Mouse (Mus musculus): ENCODE data around the gene Crebbp.

Gene Crebbp

DNA sequence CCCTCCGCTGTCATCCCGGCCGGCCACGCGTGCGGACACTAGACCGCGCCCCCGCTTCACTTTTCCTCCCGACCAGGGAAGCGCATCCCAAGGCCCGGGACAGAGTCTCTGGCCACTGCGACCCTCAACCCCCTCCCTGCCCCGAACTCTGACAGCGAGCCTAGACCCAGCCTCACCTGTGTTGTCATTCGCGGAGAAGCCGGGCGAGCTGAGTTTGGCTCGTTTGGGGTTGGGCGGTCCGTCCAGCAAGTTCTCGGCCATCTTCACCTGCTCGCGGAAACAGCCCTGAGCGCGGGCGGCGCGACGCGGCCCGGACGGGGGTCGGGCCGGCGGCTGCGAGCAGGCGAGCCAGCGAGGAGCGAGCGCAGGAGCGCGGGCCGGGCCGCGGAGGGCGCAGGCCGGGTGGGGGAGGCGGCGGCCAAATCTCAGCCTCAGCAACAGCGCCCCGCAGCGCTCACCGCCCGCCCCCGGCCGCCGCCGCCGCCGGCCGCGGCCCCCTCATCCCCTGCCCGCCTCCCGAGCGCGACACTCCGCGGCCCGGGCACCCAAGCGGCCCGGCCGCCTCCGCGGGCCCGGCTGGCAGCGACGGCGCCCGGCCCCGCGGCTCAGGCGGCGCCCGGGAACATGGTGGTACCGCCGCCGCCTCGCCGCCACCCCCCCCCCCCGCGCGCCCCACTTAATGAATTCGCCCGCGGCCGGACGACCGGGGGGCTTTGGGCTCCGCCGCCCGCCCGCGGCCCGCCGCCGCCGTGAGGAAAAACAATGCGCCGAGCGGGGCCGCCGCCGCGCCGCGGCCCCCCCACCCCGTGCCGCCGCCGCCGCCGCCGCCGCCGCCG, 616 bp downstream of the Crebbp start:
- Histone ChIP-seq H3K4me3 (replicated peaks; ENCODE audit: low read length) (peak overlapping the region; percentile 91), H3K4me1 (replicated peaks; ENCODE audit: low read depth, low read length) (peaks cover 38% of the 10 kb centered on the region), H3K36me3 (ENCODE audit: insufficient read depth, low read length) (peaks cover 14% of the 10 kb centered on the region), H3K27me3 (ENCODE audit: insufficient read depth, low read length) (peaks cover 39% of the 10 kb centered on the region), H3K9me3 (ENCODE audit: low read length) (no peaks in the 10 kb centered on the region)
- TF ChIP-seq NANOG (IDR thresholded peaks at IDR 0.05; ENCODE audit: borderline replicate concordance, low read length) (no peak), POU5F1 (IDR thresholded peaks at IDR 0.05; ENCODE audit: borderline replicate concordance, low read length) (no peak), CTCF (conservative IDR thresholded peaks at IDR 0.05; ENCODE audit: low read length) (no peak)

DNA sequence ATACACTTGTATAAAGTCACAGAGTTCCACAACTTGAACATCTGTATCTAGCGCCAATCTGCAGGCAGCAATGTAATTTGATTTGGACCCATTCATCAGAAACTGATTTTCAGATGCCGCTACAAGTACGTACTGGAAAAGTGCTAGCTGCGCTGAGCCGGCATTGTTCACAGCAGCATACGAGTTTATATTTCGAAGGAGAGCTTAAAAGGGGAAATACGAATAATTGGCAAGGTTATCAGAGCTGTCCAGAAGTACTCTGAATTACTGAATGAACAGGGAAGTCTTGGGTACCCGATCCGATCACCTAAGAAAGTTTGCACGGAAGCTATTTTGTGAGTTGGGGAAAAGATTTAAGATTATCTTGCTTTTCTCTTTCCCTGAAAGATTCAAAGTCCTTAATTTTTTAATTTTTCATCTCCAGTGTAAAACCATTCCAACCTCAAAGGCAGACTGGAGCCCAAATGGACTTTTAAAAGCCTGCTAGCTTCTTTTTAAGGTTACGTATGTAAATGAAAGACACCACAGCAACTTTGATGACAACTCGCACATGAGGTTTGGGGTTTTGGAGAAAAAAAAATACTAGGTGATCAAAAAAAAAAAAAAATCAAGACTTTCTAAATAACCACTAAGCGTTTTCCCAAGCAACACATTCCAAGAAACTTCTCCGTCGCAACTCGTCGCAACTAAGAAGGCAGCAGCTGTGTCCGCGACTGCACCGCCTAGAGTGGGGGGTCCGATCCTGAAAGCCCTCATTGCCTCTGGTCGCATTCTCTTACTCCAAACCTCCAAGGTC, 1.4 kb downstream of the Crebbp start:
- Histone ChIP-seq H3K9me3 (ENCODE audit: low read length) (no peaks in the 10 kb centered on the region), H3K27me3 (ENCODE audit: insufficient read depth, low read length) (peaks cover 32% of the 10 kb centered on the region), H3K36me3 (ENCODE audit: insufficient read depth, low read length) (peaks cover 21% of the 10 kb centered on the region), H3K4me1 (replicated peaks; ENCODE audit: low read depth, low read length) (peaks cover 42% of the 10 kb centered on the region), H3K4me3 (replicated peaks; ENCODE audit: low read length) (peak overlapping the region; percentile 91)
- TF ChIP-seq POU5F1 (IDR thresholded peaks at IDR 0.05; ENCODE audit: borderline replicate concordance, low read length): no peak

DNA sequence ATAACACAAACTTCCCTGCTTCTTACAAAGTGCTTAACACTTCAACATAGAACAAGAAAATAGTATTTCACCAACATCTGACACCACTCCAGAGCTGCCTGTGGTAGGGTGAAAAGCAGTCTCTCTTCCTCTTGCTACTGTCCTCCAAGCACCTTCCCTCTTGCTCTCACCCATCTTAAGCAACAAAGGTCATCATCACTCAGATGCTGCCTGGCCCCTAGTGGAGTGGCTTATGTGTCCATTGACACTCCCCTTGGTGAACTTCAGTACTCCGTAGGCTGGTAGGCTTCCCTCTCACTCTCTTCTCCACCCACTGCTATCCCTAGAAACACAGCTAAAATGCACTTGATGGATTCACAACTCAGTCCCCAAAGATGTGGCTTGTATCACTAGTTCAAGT, 3.5 kb downstream of the Crebbp start:
- Histone ChIP-seq H3K27me3 (ENCODE audit: insufficient read depth, low read length) (peaks cover 15% of the 10 kb centered on the region), H3K4me1 (replicated peaks; ENCODE audit: low read depth, low read length) (peaks cover 51% of the 10 kb centered on the region), H3K9me3 (ENCODE audit: low read length) (no peaks in the 10 kb centered on the region), H3K4me3 (replicated peaks; ENCODE audit: low read length) (no peak overlapping the region), H3K36me3 (ENCODE audit: insufficient read depth, low read length) (peaks cover 24% of the 10 kb centered on the region)
- no peak for TF ChIP-seq NANOG (IDR thresholded peaks at IDR 0.05; ENCODE audit: borderline replicate concordance, low read length)
- no peak for TF ChIP-seq CTCF (conservative IDR thresholded peaks at IDR 0.05; ENCODE audit: low read length)
- no peak for TF ChIP-seq POU5F1 (IDR thresholded peaks at IDR 0.05; ENCODE audit: borderline replicate concordance, low read length)

DNA sequence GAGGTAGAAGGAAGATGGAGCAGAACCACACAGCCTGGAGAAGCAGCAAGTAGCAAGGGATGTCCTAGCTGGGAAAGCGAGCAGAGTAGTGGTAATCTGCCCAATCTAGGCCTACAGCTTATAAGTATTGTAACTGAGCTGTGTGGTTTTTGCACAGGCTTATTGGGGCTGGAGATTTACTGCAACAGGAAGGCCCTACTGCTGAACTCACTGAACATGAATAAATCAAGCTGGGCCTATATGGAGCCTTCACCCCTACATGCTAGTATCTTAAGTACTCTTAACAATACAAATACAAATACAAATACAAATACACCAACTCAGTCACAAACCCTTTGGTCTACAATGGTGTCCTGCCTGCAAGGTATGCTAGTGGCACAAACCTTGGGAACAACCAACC, 10.2 kb downstream of the Crebbp start:
- TF ChIP-seq POU5F1 (IDR thresholded peaks at IDR 0.05; ENCODE audit: borderline replicate concordance, low read length) (no peak), CTCF (conservative IDR thresholded peaks at IDR 0.05; ENCODE audit: low read length) (no peak), NANOG (IDR thresholded peaks at IDR 0.05; ENCODE audit: borderline replicate concordance, low read length) (no peak)

DNA sequence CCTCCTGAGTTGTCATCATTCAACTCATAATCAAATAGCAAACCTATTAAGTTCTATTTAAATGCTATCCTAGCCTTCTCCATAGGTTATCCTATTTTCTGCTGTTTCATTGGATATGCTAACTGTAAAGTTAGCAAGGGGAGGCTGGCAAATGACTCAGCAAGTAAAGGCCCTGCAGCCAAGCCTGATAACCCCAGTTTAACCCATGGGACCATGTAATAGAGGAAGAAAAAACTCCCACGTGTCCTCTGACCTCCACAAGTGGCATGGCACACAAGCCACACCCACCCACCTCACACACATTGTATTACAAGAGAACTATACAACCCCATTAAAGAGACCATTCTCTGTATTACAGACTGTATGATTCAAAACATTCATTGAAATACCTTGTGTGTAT, 13.8 kb downstream of the Crebbp start:
- peaks cover 44% of the 10 kb centered on the region for H3K4me1 ChIP-seq (replicated peaks; ENCODE audit: low read depth, low read length)

More for the DNA sequence above, 10.2 kb downstream of the Crebbp start:
- H3K27me3 ChIP-seq (ENCODE audit: insufficient read depth, low read length): no peaks in the 10 kb centered on the region
- peaks cover 50% of the 10 kb centered on the region for H3K4me1 ChIP-seq (replicated peaks; ENCODE audit: low read depth, low read length)
- H3K9me3 ChIP-seq (ENCODE audit: low read length): no peaks in the 10 kb centered on the region
- H3K4me3 ChIP-seq (replicated peaks; ENCODE audit: low read length): no peak overlapping the region
- peaks cover 13% of the 10 kb centered on the region for H3K36me3 ChIP-seq (ENCODE audit: insufficient read depth, low read length)

DNA sequence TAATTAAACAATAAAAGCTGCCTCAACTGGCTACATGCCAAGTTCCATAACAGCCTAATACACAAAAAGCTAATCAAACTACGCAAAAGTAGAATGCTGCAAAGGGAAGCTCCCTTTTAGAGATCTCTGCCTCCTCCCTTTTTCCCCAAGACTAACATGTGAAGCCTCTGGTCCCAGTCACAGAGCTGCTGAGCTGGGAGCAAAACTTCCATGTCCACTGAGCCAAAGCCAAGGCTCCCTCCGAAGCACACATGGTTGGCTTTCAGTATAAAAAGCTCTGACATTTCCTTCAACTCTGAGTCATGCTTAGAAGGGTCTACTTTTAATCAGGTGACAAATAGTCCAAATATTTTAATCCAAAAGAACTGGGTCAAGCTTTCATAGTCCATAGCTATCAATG, 14.2 kb downstream of the Crebbp start:
- H3K36me3 ChIP-seq (ENCODE audit: insufficient read depth, low read length): no peaks in the 10 kb centered on the region
- H3K4me3 ChIP-seq (replicated peaks; ENCODE audit: low read length): no peak overlapping the region
- peaks cover 44% of the 10 kb centered on the region for H3K4me1 ChIP-seq (replicated peaks; ENCODE audit: low read depth, low read length)
- H3K9me3 ChIP-seq (ENCODE audit: low read length): no peaks in the 10 kb centered on the region
- TF ChIP-seq NANOG (IDR thresholded peaks at IDR 0.05; ENCODE audit: borderline replicate concordance, low read length): no peak
- TF ChIP-seq POU5F1 (IDR thresholded peaks at IDR 0.05; ENCODE audit: borderline replicate concordance, low read length): no peak
- TF ChIP-seq CTCF (conservative IDR thresholded peaks at IDR 0.05; ENCODE audit: low read length): no peak
- H3K27me3 ChIP-seq (ENCODE audit: insufficient read depth, low read length): no peaks in the 10 kb centered on the region

More for the DNA sequence above, 13.8 kb downstream of the Crebbp start:
- no peak for TF ChIP-seq NANOG (IDR thresholded peaks at IDR 0.05; ENCODE audit: borderline replicate concordance, low read length)
- no peak for TF ChIP-seq POU5F1 (IDR thresholded peaks at IDR 0.05; ENCODE audit: borderline replicate concordance, low read length)
- no peak for TF ChIP-seq CTCF (conservative IDR thresholded peaks at IDR 0.05; ENCODE audit: low read length)
- Histone ChIP-seq H3K36me3 (ENCODE audit: insufficient read depth, low read length) (no peaks in the 10 kb centered on the region), H3K27me3 (ENCODE audit: insufficient read depth, low read length) (no peaks in the 10 kb centered on the region), H3K9me3 (ENCODE audit: low read length) (no peaks in the 10 kb centered on the region), H3K4me3 (replicated peaks; ENCODE audit: low read length) (no peak overlapping the region)

DNA sequence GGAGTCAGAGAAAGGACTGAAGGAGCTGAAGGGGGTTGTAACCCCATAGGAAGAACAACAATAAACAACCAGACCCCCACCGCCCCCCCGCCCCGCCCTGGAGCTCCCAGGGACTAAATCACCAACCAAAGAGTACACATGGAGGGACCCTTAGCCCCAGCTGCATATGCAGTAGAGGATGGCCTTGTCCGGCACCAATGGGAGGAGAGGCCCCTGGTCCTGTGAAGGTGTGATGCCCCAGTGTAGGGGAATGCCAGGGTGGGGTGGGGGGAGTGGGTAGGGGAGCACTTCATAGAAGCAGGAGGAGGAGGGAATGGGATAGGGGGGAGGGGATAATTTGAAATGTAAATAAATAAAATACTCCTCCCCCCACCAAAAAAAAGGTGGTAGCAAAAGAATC, 15.8 kb downstream of the Crebbp start:
- TF ChIP-seq POU5F1 (IDR thresholded peaks at IDR 0.05; ENCODE audit: borderline replicate concordance, low read length): no peak
- no peak for TF ChIP-seq NANOG (IDR thresholded peaks at IDR 0.05; ENCODE audit: borderline replicate concordance, low read length)
- TF ChIP-seq CTCF (conservative IDR thresholded peaks at IDR 0.05; ENCODE audit: low read length): no peak
- no peaks in the 10 kb centered on the region for H3K27me3 ChIP-seq (ENCODE audit: insufficient read depth, low read length)
- peaks cover 39% of the 10 kb centered on the region for H3K4me1 ChIP-seq (replicated peaks; ENCODE audit: low read depth, low read length)
- H3K4me3 ChIP-seq (replicated peaks; ENCODE audit: low read length): no peak overlapping the region
- no peaks in the 10 kb centered on the region for H3K9me3 ChIP-seq (ENCODE audit: low read length)
- H3K36me3 ChIP-seq (ENCODE audit: insufficient read depth, low read length): no peaks in the 10 kb centered on the region

DNA sequence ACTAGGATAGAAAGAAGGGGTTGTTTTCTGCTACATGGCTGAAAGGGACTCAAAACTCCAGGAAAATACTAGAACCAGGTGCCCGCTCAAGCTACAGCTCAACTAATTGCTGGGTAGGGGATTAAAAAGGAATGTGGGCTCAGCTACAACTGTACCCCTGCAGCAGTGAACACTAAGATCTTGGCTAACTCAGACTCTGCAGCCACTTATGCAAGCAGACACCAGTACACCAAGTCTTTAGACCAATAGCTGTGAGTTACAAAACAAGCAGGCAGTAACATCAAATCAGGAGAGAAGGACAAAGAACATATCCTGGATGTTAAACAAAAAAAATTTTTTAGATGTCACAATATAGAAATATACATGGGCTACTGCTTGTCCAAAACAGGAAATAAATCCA, 23.6 kb downstream of the Crebbp start:
- Histone ChIP-seq H3K27me3 (ENCODE audit: insufficient read depth, low read length) (no peaks in the 10 kb centered on the region), H3K4me1 (replicated peaks; ENCODE audit: low read depth, low read length) (peaks cover 14% of the 10 kb centered on the region), H3K36me3 (ENCODE audit: insufficient read depth, low read length) (no peaks in the 10 kb centered on the region), H3K4me3 (replicated peaks; ENCODE audit: low read length) (no peak overlapping the region), H3K9me3 (ENCODE audit: low read length) (no peaks in the 10 kb centered on the region)
- TF ChIP-seq POU5F1 (IDR thresholded peaks at IDR 0.05; ENCODE audit: borderline replicate concordance, low read length): no peak
- no peak for TF ChIP-seq NANOG (IDR thresholded peaks at IDR 0.05; ENCODE audit: borderline replicate concordance, low read length)

All from E14TG2a.4 (cell line).